Mouse (Mus musculus) heart, embryonic 11.5 days (tissue): ENCODE results near the gene Nln. TPM values are rescaled to one million over a fixed set of nuclear protein-coding genes. Genes with fewer than 3 reads are reported as not detected.

Source experiments
- ATAC-seq: fragments of 200-750 bp; cut with Nextera tagmentation; replicated peaks from 2 replicates; pipeline ENCODE4 v1.8.0; 2017; ENCODE audit warnings: moderate library complexity; ENCODE audit not compliant: insufficient number of reproducible peaks, low FRiP score, low TSS enrichment
- H3K27ac ChIP-seq: fragments of 300-500 bp; sonication (generic); 2 replicates; pipeline ENCODE4 v1.5.1; 2014; ENCODE audit warnings: mild to moderate bottlenecking, low read depth, low read length
- H3K27me3 ChIP-seq: fragments of 300-500 bp; sonication (generic); 2 replicates; pipeline ENCODE4 v1.6.1; 2014; ENCODE audit warnings: mild to moderate bottlenecking, low read length, mixed read lengths; ENCODE audit not compliant: control insufficient read depth, insufficient read depth
- H3K36me3 ChIP-seq: fragments of 300-500 bp; sonication (generic); 2 replicates; pipeline ENCODE4 v1.6.1; 2014; ENCODE audit warnings: mild to moderate bottlenecking, low read length, moderate library complexity, mixed read lengths; ENCODE audit not compliant: control insufficient read depth, insufficient read depth
- H3K4me1 ChIP-seq: fragments of 300-500 bp; sonication (generic); 2 replicates; pipeline ENCODE4 v1.6.1; 2014; ENCODE audit warnings: low read length; ENCODE audit not compliant: control insufficient read depth, insufficient read depth
- H3K4me2 ChIP-seq: fragments of 300-500 bp; sonication (generic); 2 replicates; pipeline ENCODE4 v1.6.1; 2014; ENCODE audit warnings: mild to moderate bottlenecking, moderate library complexity
- H3K4me3 ChIP-seq: fragments of 300-500 bp; sonication (generic); 2 replicates; pipeline ENCODE4 v1.5.1; 2014; ENCODE audit warnings: low read depth, low read length
- H3K9ac ChIP-seq: fragments of 300-500 bp; sonication (generic); 2 replicates; pipeline ENCODE4 v1.6.1; 2014; ENCODE audit warnings: mild to moderate bottlenecking, low read depth, low read length, moderate library complexity
- H3K9me3 ChIP-seq: fragments of 300-500 bp; sonication (generic); replicated peaks from 2 replicates; pipeline ENCODE4 v1.6.1; 2016; ENCODE audit warnings: low read length; ENCODE audit not compliant: control insufficient read depth
- WGBS: fragments of 180-500 bp; shearing (Covaris S2); extraction: QIAGEN DNeasy Blood & Tissue Kit; methylation state at CpG from one replicate; pipeline ENCODE4 v1.1.7; 2014; ENCODE audit not compliant: insufficient replicate concordance; 5-methylcytosine and 5-hydroxymethylcytosine counted together
- polyA plus RNA-seq: library from polyadenylated mRNA; unstranded; fragments of >200 nt; fragmentation: Nextera tagmentation; extraction: Ambion mirVana; gene quantifications from 2 replicates; pipeline ENCODE4 v1.2.1, GENCODE M21; 2014

Gene Nln
- polyA plus RNA-seq, 1 experiment from 2014 or later: 25.2 TPM

- no peaks in the 10 kb centered on the region for H3K36me3 ChIP-seq
- peak overlapping the region; percentile 85 for H3K9ac ChIP-seq
- peaks cover 8% of the 10 kb centered on the region; the same call in 1 of the 2 replicates for H3K9me3 ChIP-seq
- ATAC-seq: no peak
- 3% methylated on average over 24 of the region's 24 CpGs for WGBS
- no peaks in the 10 kb centered on the region for H3K27me3 ChIP-seq
- no peaks in the 10 kb centered on the region; the same call in 1 of the 2 replicates for H3K4me1 ChIP-seq
- H3K27ac ChIP-seq: peak overlapping the region; percentile 73
- peak overlapping the region; percentile 62 for H3K4me3 ChIP-seq
- peak overlapping the region; percentile 98 for H3K4me2 ChIP-seq
Observed at GRCm38 (mm10) chr13:104108651-104109287, 645 bp downstream of the Nln start.

- H3K4me2 ChIP-seq: no peak overlapping the region
- no peak for ATAC-seq
- peaks cover 7% of the 10 kb centered on the region; the same call in 1 of the 2 replicates for H3K4me1 ChIP-seq
- no peaks in the 10 kb centered on the region for H3K27me3 ChIP-seq
- H3K9ac ChIP-seq: no peak overlapping the region
- H3K4me3 ChIP-seq: no peak overlapping the region
- H3K36me3 ChIP-seq: no peaks in the 10 kb centered on the region
- WGBS: 72% methylated on average over 5 of the region's 5 CpGs
- H3K27ac ChIP-seq: no peak overlapping the region
- H3K9me3 ChIP-seq: peaks cover 8% of the 10 kb centered on the region; the same call in 1 of the 2 replicates
Observed at GRCm38 (mm10) chr13:104101606-104102235, 7.7 kb downstream of the Nln start.

- Histone ChIP-seq H3K4me3 (no peak overlapping the region), H3K4me2 (no peak overlapping the region), H3K4me1 (peaks cover 12% of the 10 kb centered on the region), H3K27ac (no peak overlapping the region), H3K9ac (no peak overlapping the region), H3K36me3 (no peaks in the 10 kb centered on the region), H3K27me3 (no peaks in the 10 kb centered on the region), H3K9me3 (peaks cover 8% of the 10 kb centered on the region; the same call in 1 of the 2 replicates)
- 76% methylated on average over 4 of the region's 4 CpGs for WGBS
- ATAC-seq: no peak
Observed at GRCm38 (mm10) chr13:104100416-104100815, 9.0 kb downstream of the Nln start.

- 44% methylated on average over 7 of the region's 7 CpGs for WGBS
- Histone ChIP-seq H3K9me3 (no peaks in the 10 kb centered on the region), H3K4me2 (peak overlapping the region; percentile 29), H3K9ac (no peak overlapping the region), H3K4me1 (peaks cover 14% of the 10 kb centered on the region), H3K27me3 (no peaks in the 10 kb centered on the region), H3K4me3 (no peak overlapping the region), H3K36me3 (no peaks in the 10 kb centered on the region), H3K27ac (peak overlapping the region; percentile 50; the same call in 1 of the 2 replicates)
- ATAC-seq: no peak
Observed at GRCm38 (mm10) chr13:104097190-104097589, 12.2 kb downstream of the Nln start.

GRCm38 (mm10) chr13:104095955-104096354 lies 13.5 kb downstream of the Nln start:
- Histone ChIP-seq H3K4me2 (no peak overlapping the region), H3K9me3 (no peaks in the 10 kb centered on the region), H3K4me1 (peaks cover 14% of the 10 kb centered on the region), H3K27ac (no peak overlapping the region), H3K27me3 (no peaks in the 10 kb centered on the region), H3K4me3 (no peak overlapping the region), H3K9ac (no peak overlapping the region), H3K36me3 (no peaks in the 10 kb centered on the region)
- 53% methylated on average over 7 of the region's 7 CpGs for WGBS
- no peak for ATAC-seq

- no peak overlapping the region for H3K4me3 ChIP-seq
- peak; percentile 58; the same call in 1 of the 2 replicates for ATAC-seq
- no peak overlapping the region for H3K4me2 ChIP-seq
- peaks cover 14% of the 10 kb centered on the region for H3K4me1 ChIP-seq
- H3K9ac ChIP-seq: no peak overlapping the region
- H3K27me3 ChIP-seq: no peaks in the 10 kb centered on the region
- H3K9me3 ChIP-seq: no peaks in the 10 kb centered on the region
- WGBS: 74% methylated on average over 11 of the region's 11 CpGs
- no peak overlapping the region for H3K27ac ChIP-seq
- H3K36me3 ChIP-seq: no peaks in the 10 kb centered on the region
Observed at GRCm38 (mm10) chr13:104094531-104095385, 14.7 kb downstream of the Nln start.

GRCm38 (mm10) chr13:104091734-104092133 lies 17.7 kb downstream of the Nln start:
- Histone ChIP-seq H3K4me3 (no peak overlapping the region), H3K9ac (no peak overlapping the region), H3K4me2 (no peak overlapping the region), H3K36me3 (no peaks in the 10 kb centered on the region), H3K27me3 (no peaks in the 10 kb centered on the region), H3K4me1 (peaks cover 7% of the 10 kb centered on the region; the same call in 1 of the 2 replicates), H3K27ac (no peak overlapping the region), H3K9me3 (no peaks in the 10 kb centered on the region)
- WGBS: 19% methylated on average over 1 of the region's 1 CpGs
- no peak for ATAC-seq

GRCm38 (mm10) chr13:104089387-104089786 lies 20.0 kb downstream of the Nln start:
- no peak for ATAC-seq
- Histone ChIP-seq H3K36me3 (no peaks in the 10 kb centered on the region), H3K4me1 (no peaks in the 10 kb centered on the region), H3K27me3 (no peaks in the 10 kb centered on the region), H3K4me3 (no peak overlapping the region), H3K9ac (no peak overlapping the region), H3K9me3 (no peaks in the 10 kb centered on the region), H3K4me2 (no peak overlapping the region), H3K27ac (no peak overlapping the region)
- WGBS: 29% methylated on average over 1 of the region's 1 CpGs
